ENCODE assay signal across 8 mouse cellular contexts in the genomic region with DNA sequence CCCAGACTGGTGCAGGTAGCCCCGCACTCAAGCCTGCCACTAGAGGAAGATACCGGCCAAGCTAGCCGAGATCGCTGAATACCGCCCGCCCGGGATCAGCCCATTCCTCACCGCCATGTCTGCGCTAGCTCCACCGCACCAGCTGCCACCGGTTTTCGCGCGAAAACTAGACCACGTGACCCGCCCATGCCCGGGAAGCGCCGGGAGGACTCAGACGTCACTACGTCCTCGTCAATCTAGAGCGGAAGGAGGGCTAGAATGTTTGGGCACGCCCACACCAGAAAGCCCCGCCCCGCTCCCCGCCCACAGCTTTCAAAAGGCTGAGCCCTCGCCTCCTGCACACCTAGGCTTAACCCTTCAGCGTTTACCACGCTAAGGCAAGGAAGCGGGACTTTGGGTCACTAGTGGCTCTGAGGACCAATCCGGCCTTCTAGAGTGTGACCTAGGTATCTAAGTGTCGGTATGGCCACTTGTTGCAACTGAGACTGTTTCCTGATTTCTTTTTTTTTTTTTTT. TPM values are rescaled to one million over a fixed set of nuclear protein-coding genes. Genes with fewer than 3 reads are reported as not detected.
DNase-seq lines count a peak whose midpoint lies in the region; ATAC-seq and TF ChIP-seq lines count a peak whose summit lies in the region.

Gene Mcm2, minus strand, starts transcription at position 247 of the 515 bp plus-strand sequence.

- no peaks in the 10 kb centered on the region for H3K27me3 ChIP-seq in hindbrain, embryonic 10.5 days (ENCODE audit: insufficient read depth, poor library complexity, severe bottlenecking)
- H3K27me3 ChIP-seq in lung, postnatal 0 days (replicated peaks; ENCODE audit: insufficient read depth, low read length): no peaks in the 10 kb centered on the region

- peak; percentile 64 for ATAC-seq in frontal cortex, adult (ENCODE audit: low TSS enrichment)
- peak; percentile 80 for ATAC-seq in lung, postnatal 0 days

- WGBS in hindbrain, embryonic 10.5 days: under 1% methylated on average over 33 of the region's 33 CpGs
- under 1% methylated on average over 32 of the region's 33 CpGs for WGBS in lung, postnatal 0 days

- H3K4me1 ChIP-seq in hindbrain, embryonic 10.5 days (replicated peaks): peaks cover 51% of the 10 kb centered on the region
- H3K4me1 ChIP-seq in lung, postnatal 0 days (ENCODE audit: insufficient read depth, low read depth, low read length): peaks cover 14% of the 10 kb centered on the region; the same call in 1 of the 2 replicates

- TF ChIP-seq EP300 in lung, postnatal 0 days (IDR thresholded peaks at IDR 0.05): no peak

- H3K4me2 ChIP-seq in lung, postnatal 0 days (replicated peaks; ENCODE audit: low read depth, low read length): peak within 1 kb of the TSS; percentile 92

- peak; percentile 94 for DNase-seq in MN1 (ENCODE audit: low spot score)
- DNase-seq in cerebellum, adult 9-10 months: peak; percentile 91
- DNase-seq in hindbrain, embryonic 10.5 days (ENCODE audit: low spot score): peak; percentile 98
- DNase-seq in layer of hippocampus, adult 9-11 months: peak; percentile 93
- DNase-seq in lung, postnatal 0 days (ENCODE audit: low spot score): peak; percentile 98
- peak; percentile 90 for DNase-seq in ovary, postnatal 14 days (ENCODE audit: low spot score)
- peak; percentile 99 for DNase-seq in thymus, postnatal 14 days

- H3K9ac ChIP-seq in lung, postnatal 0 days (replicated peaks; ENCODE audit: low read depth): peak within 1 kb of the TSS; percentile 44

- TF ChIP-seq CTCF in lung, postnatal 0 days (IDR thresholded peaks at IDR 0.05): no peak; the same call in 1 of the 2 replicates

- peak within 1 kb of the TSS; percentile 97 for H3K27ac ChIP-seq in hindbrain, embryonic 10.5 days
- H3K27ac ChIP-seq in lung, postnatal 0 days (ENCODE audit: low read length): peak within 1 kb of the TSS; percentile 39; the same call in 1 of the 2 replicates

- no peaks in the 10 kb centered on the region for H3K9me3 ChIP-seq in hindbrain, embryonic 10.5 days
- H3K9me3 ChIP-seq in lung, postnatal 0 days (ENCODE audit: low read length): no peaks in the 10 kb centered on the region

- peaks cover 39% of the 10 kb centered on the region for H3K36me3 ChIP-seq in hindbrain, embryonic 10.5 days
- no peaks in the 10 kb centered on the region for H3K36me3 ChIP-seq in lung, postnatal 0 days (ENCODE audit: insufficient read depth, low read length)

- peak within 1 kb of the TSS; percentile 86 for H3K4me3 ChIP-seq in hindbrain, embryonic 10.5 days
- peak within 1 kb of the TSS; percentile 61 for H3K4me3 ChIP-seq in lung, postnatal 0 days (ENCODE audit: low read depth, low read length)

RNA-seq across cellular contexts. Expression of gene Mcm2, which starts in this region (rescaled TPM):
- 222 and 292 TPM in 2 replicates for polyA plus RNA-seq in hindbrain, embryonic 10.5 days (2016; fragmentation: Nextera tagmentation; extraction: Ambion mirVana)
- polyA plus RNA-seq in lung, postnatal 0 days (2015; fragmentation: Nextera tagmentation; extraction: Ambion mirVana): 14.5 and 15.3 TPM in 2 replicates

Comparison
In these comparisons a context has a peak if more than half of its experiments do, and no peak if none do; other contexts are left out.
1. Peak in every context shown above with its lines: DNase-seq, ATAC-seq, H3K4me3 ChIP-seq and H3K27ac ChIP-seq.
2. RNA of gene Mcm2 (polyA plus RNA-seq): 222 to 292 TPM in hindbrain, embryonic 10.5 days; 14.5 to 15.3 TPM in lung, postnatal 0 days; every median in the first group is over 10 times any median in the second.